ENCODE assay signal across 9 mouse cellular contexts in genomic region chr5:129096511-129096910, GRCm38 (mm10). TPM values are rescaled to one million over a fixed set of nuclear protein-coding genes. Genes with fewer than 3 reads are reported as not detected.
DNase-seq lines count a peak whose midpoint lies in the region; ATAC-seq and TF ChIP-seq lines count a peak whose summit lies in the region.
"Had no signal": no experiment of that assay in that cellular context is flagged by ENCODE, and none has a peak within 500 bp of the region (broad histone marks: within the 10 kb centered on the region; RNA-seq: fewer than 3 reads in every experiment).

Gene Adgrd1 (plus strand): TSS chr5:129096750.

- intact Hi-C loops in left cerebral cortex, postnatal 4 days (cut with DNase I) = no loop called here

- no peak for TF ChIP-seq CTCF in lung, adult 2 months (IDR thresholded peaks at IDR 0.05; ENCODE audit: insufficient read depth, low read length)

- H3K27ac ChIP-seq in kidney, embryonic 15.5 days = no peak within 1 kb of the TSS
- H3K27ac ChIP-seq: limb, embryonic 12.5 days had no signal

- 15% methylated on average over 6 of the region's 6 CpGs for WGBS in kidney, embryonic 15.5 days
- 34% methylated on average over 6 of the region's 6 CpGs for WGBS in lung, adult 2 months

- no peak within 1 kb of the TSS for H3K9ac ChIP-seq in kidney, embryonic 15.5 days
- H3K9ac ChIP-seq: limb, embryonic 12.5 days had no signal

- TF ChIP-seq POLR2A in lung, adult 2 months (IDR thresholded peaks at IDR 0.05; ENCODE audit: borderline replicate concordance, extremely low read depth, low read depth, low read length) = peak; percentile 41; the same call in 1 of the 2 replicates

- H3K36me3 ChIP-seq in kidney, embryonic 15.5 days = no peaks in the 10 kb centered on the region
- H3K36me3 ChIP-seq: limb, embryonic 12.5 days had no signal

- peaks cover 14% of the 10 kb centered on the region for H3K27me3 ChIP-seq in kidney, embryonic 15.5 days

- peak; percentile 57; the same call in 1 of the 2 replicates for ATAC-seq in kidney, embryonic 15.5 days (replicated peaks; ENCODE audit: low FRiP score)

- no peak within 1 kb of the TSS for H3K4me3 ChIP-seq in kidney, embryonic 15.5 days (replicated peaks)
- H3K4me3 ChIP-seq in lung, adult 2 months (replicated peaks; ENCODE audit: extremely low read depth, low read depth, low read length) = no peak within 1 kb of the TSS
- H3K4me3 ChIP-seq: limb, embryonic 12.5 days had no signal

- no peaks in the 10 kb centered on the region for H3K9me3 ChIP-seq in kidney, embryonic 15.5 days (replicated peaks)
- H3K9me3 ChIP-seq: limb, embryonic 12.5 days had no signal

- peaks cover 17% of the 10 kb centered on the region for H3K4me1 ChIP-seq in kidney, embryonic 15.5 days
- 0 out of 2 replicates have a peak, but pooled peaks cover 3% of the 10 kb centered on the region for H3K4me1 ChIP-seq in lung, adult 2 months (ENCODE audit: control insufficient read depth, insufficient read depth, low read length)
- H3K4me1 ChIP-seq: limb, embryonic 12.5 days had no signal

- no peak for DNase-seq in kidney, adult 11 months
- peak; percentile 83 for DNase-seq in heart, adult 8-10 months (ENCODE audit: low spot score)
- peak; percentile 6 for DNase-seq in lung, adult 2 months
- DNase-seq in urinary bladder, postnatal 14 days (ENCODE audit: low spot score) = peak; percentile 82
- DNase-seq in frontal cortex, adult 2 months (ENCODE audit: extremely low spot score in 1 of 2, low spot score in 1 of 2) = no peak
- DNase-seq in left cerebral cortex, postnatal 4 days = no peak
- no peak for DNase-seq in layer of hippocampus, postnatal 10 days (ENCODE audit: low spot score in 2 of 2)

- peak within 1 kb of the TSS; percentile 17; the same call in 1 of the 2 replicates for H3K4me2 ChIP-seq in kidney, embryonic 15.5 days
- H3K4me2 ChIP-seq: limb, embryonic 12.5 days had no signal

RNA-seq across cellular contexts. Expression of gene Adgrd1, which starts in this region (rescaled TPM):
- polyA plus RNA-seq in kidney, embryonic 15.5 days (2015; fragmentation: Nextera tagmentation; extraction: Ambion mirVana) = 1.4 and 1.8 TPM in 2 replicates
- total RNA-seq in heart, adult 8-10 months (2022) = 1 to 10 TPM; 3.3 to 4.8 (median 4.1) TPM
- polyA plus RNA-seq in lung, adult 2 months (2012; rRNA removed) = 6.0 and 8.3 TPM in 2 replicates
- polyA plus RNA-seq in frontal cortex, adult 2 months (2012; rRNA removed) = 1.9 and 2.2 TPM in 2 replicates
- under 1 TPM; 0.28 to 0.38 TPM for total RNA-seq in left cerebral cortex, postnatal 4 days (2021)
- total RNA-seq in layer of hippocampus, postnatal 10 days (2021) = under 1 TPM; 0.55 to 0.60 TPM
- polyA plus RNA-seq: limb, embryonic 12.5 days had no signal

Comparison
In these comparisons a context has a peak if more than half of its experiments do, and no peak if none do; other contexts are left out.
1. DNase-seq: peak in heart, adult 8-10 months (single experiment), lung, adult 2 months (single experiment) and urinary bladder, postnatal 14 days (single experiment); none in kidney, adult 11 months (single experiment), frontal cortex, adult 2 months (0 of 2), left cerebral cortex, postnatal 4 days (single experiment) and layer of hippocampus, postnatal 10 days (0 of 2).